Mouse (Mus musculus) heart, adult 11 months (tissue): ENCODE data around the gene Csf2.

Source experiments
- DNase-seq: peaks from one replicate; pipeline ENCODE4 v3.0.0; 2022

Gene Csf2

DNA sequence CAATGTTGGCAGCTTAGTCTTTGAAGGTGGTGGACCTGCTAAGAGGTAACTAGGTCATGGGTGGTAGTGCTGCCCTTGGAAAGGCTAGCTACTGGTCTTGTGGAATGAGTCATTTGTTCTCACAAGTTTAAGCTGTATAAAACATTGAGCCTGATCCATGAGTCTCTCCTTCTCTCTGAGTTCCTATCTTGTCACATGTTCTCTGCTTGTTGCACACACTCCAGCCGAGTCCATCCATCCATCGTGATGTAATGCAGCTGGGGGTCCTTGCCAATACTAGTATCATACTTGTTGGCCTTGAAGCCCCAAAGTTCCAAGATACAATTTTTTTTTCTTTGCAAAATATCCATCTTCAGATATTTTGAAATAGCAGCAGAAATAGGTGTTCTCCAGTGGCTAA, 22.0 kb downstream of the Csf2 start:
- peak; percentile 93 for DNase-seq

GRCm38 (mm10) chr11:54224475-54224986, 24.9 kb downstream of the Csf2 start:
- DNase-seq: peak; percentile 94

GRCm38 (mm10) chr11:54223637-54224474, 25.6 kb downstream of the Csf2 start:
- DNase-seq: peak; percentile 90

GRCm38 (mm10) chr11:54219903-54220740, 29.3 kb downstream of the Csf2 start:
- no peak for DNase-seq

DNA sequence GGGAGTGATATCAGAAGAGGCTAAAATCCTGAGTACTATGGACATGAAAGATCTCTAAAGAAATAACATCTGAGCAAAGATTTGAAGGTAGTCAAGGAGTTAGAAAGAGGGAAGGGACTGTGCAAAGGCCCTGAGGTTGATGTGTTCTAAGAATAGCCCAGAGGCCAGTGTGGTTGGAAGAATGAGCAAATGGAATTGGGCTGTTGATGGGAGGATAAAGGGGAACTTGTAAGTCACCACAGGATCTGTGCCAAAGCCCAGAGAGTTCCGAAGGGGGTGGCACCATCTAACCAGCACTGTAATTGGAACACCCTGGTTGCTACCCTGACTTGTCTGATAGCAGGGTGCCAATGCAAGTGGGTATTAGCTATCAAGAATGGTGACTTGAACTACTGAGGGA, 30.3 kb downstream of the Csf2 start:
- no peak for DNase-seq

DNA sequence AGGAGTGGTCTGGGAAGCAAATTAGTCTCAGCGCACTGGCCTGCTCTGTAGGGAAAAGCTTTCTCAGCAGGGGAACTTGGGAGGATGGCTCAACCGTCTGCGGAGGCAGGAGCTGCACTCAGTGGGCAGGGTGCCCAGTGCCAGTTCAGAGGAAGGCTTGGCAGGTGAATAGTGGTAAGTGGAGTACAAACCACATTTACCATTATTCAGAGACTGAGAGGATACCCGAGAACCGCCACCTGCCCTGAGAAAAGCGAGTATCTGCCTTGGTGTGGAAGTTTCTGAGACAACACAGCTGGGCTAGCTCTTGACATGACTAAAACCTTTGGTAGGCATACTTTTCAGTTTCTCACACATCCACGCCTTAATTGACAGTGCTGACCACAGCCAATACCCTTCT, 32.1 kb downstream of the Csf2 start:
- DNase-seq: no peak

DNA sequence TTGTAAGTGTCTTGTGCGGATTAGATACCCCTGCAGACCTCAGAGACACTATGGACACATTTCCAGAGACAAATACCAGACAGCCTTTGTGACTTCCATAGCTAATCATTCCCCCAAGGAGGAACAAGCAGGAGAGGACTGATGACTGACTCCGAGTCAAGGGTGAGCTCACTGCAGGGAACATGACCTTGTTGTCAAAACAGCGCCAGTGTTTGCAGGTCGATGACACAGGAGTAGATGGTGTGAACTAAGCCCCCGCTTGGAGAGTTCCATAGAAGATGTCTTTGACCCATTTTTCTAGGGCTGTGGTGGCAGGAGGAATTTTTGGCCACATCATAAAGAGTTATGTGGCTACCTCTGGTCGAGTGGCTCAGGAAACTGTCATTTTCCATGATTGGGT, 33.4 kb downstream of the Csf2 start:
- DNase-seq: no peak

- DNase-seq: peak; percentile 99
These were observed 34.7 kb downstream of the Csf2 start for GRCm38 (mm10) chr11:54214499-54215443.

GRCm38 (mm10) chr11:54213631-54214030, 35.8 kb downstream of the Csf2 start:
- no peak for DNase-seq

DNA sequence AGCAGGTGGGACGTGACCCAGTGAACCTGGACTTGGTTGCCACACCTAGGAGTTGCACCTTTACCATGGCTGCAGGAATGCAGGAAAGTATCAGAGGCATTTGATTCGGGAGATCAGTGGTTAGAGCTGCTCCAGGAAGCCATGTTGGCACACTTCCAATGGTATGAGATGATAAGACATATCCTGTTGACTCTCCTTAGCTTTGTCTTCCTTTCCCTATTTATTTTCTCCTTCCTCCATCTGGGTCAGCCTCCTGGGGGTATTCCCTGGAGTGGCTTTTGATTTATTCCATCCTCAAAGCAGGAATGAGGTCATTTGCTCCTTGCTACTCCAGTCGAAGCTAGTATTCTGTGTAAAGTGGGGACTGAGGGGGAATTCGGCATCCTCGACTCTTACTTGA, 42.5 kb downstream of the Csf2 start:
- no peak for DNase-seq

GRCm38 (mm10) chr11:54205366-54205765, 44.1 kb downstream of the Csf2 start:
- no peak for DNase-seq

GRCm38 (mm10) chr11:54204781-54205180, 44.7 kb downstream of the Csf2 start:
- no peak for DNase-seq

DNA sequence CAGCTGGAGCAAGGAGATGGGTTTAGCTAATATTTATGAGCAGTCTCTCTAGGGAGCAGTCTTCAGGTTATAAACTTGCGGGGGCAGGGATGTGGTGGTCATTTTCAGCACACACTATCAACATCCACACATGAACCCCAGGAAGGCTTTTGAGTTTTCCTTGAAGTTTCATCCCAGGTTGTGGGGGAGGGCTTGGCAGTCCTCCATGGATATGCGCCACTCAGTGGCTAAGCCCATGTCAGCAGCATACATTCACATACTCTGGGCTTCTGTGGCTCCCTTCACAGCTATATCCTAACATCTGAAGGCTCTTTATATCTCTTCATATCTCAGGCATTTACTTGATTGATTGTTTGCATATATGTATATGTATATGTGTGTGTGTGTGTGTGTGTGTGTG, 46.3 kb downstream of the Csf2 start:
- DNase-seq: no peak

DNA sequence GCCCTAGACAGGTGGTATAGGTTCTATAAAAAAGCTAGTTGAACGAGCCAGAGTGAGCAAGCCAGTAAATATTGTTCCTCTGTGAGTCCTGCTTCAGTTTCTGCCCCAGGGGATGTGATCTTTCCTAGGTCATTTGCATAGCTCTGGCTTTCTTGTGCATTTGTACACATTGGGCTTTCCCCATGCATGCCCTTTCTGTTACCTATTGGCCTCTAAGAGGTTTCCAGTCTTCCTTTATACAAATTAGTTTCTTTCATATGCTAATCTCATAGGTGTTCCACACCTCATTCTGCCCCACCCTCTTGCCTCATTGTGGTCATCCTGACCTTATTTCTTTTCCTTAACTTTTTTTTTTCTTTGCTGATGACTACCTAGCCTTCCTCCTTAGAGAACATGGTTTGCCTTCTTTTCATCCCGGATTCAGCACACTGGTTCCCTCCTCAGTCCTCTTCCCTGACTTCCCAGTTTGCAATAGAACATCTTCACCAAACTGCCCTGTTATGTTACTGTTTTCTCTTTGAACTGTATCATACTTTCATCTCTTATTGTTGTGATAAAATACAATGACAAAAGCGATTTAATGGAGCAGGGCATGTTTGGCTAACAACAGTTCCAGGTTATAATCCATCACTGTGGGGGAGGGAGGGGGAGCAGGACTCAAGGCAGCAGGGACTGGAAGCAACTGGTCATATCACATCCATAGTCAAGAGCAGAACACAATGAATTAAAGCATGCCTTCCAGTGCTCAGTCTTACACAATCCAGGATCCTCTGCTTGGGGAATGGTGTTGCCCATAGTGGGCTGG, 47.4 kb downstream of the Csf2 start:
- no peak for DNase-seq

DNA sequence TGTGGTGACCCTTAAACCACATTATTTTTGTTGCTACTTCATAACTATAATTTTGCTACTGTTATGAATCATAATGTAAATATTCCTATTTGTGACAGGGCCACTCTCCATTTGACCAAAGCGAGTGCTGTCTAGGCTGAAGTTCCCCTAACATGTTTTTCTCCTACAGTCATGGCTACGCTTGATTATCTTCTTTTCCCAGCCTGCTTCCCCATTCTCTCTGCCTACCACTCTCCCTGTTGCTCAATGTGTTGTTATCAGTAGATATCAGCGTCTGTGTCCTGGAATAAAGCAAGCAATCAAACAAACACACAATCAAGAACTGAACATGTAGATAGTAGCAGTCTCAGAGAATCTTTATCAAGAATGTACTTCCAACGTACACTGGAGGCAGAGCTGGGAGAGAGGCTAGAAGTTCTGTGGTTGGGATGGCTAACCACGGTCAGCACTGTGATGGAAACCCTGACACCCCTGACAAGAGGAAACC, 48.1 kb downstream of the Csf2 start:
- no peak for DNase-seq
